Mouse (Mus musculus) myocyte (in vitro differentiated cells): Measurements from ENCODE around the gene Fam129a. TPM values are rescaled to one million over a fixed set of nuclear protein-coding genes. Genes with fewer than 3 reads are reported as not detected.
A peak's percentile ranks its signal among the peaks of the same experiment; 100 is the strongest.
"Not testable (repeated sequence)": the region's sequence is repeated elsewhere in the genome, so short reads cannot be mapped to it uniquely, and the experiment has no call there.

Source experiments
- H3K27me3 ChIP-seq: one replicate; pipeline ENCODE4 v1.6.1; 2011; ENCODE audit not compliant: control insufficient read depth, insufficient read depth, insufficient read length
- H3K36me3 ChIP-seq: one replicate; pipeline ENCODE4 v1.6.1; 2011; ENCODE audit not compliant: control insufficient read depth, insufficient read depth
- H3K4me2 ChIP-seq: one replicate; pipeline ENCODE4 v1.6.1; 2011; ENCODE audit warnings: low read depth, control low read depth
- H3K4me3 ChIP-seq: one replicate; pipeline ENCODE4 v1.5.1; 2011; ENCODE audit warnings: mild to moderate bottlenecking, control low read depth, moderate library complexity
- H3K79me2 ChIP-seq: one replicate; pipeline ENCODE4 v1.6.1; 2011; ENCODE audit not compliant: control insufficient read depth, insufficient read depth
- H3ac ChIP-seq: one replicate; pipeline ENCODE4 v1.6.1; 2011; ENCODE audit not compliant: control insufficient read depth, insufficient read length
- CEBPB ChIP-seq: IDR thresholded peaks from 2 replicates; pipeline ENCODE4 v1.6.1; 2011; ENCODE audit warnings: mild to moderate bottlenecking, moderate library complexity; ENCODE audit not compliant: poor library complexity, insufficient read depth, severe bottlenecking
- E2F4 ChIP-seq: IDR thresholded peaks from one replicate; pipeline ENCODE4 v1.6.1; 2011; ENCODE audit warnings: mild to moderate bottlenecking, control low read depth, moderate library complexity; ENCODE audit not compliant: insufficient read depth
- MAX ChIP-seq: IDR thresholded peaks from one replicate; pipeline ENCODE4 v1.6.1; 2011; ENCODE audit warnings: low read depth, mild to moderate bottlenecking, control low read depth
- MYOD1 ChIP-seq, 3 experiments: IDR thresholded peaks; one replicate each; pipeline ENCODE4 v1.6.1; 2011; ENCODE audit warnings: control low read depth in 2 of 3, low read depth in 2 of 3, mild to moderate bottlenecking in 2 of 3, moderate library complexity in 1 of 3; ENCODE audit not compliant: insufficient read length in 2 of 3, control insufficient read depth in 1 of 3
- MYOG ChIP-seq, 3 experiments: IDR thresholded peaks; one replicate each; pipeline ENCODE4 v1.6.1; 2011; ENCODE audit warnings: control low read depth in 2 of 3, low read depth in 2 of 3, mild to moderate bottlenecking in 2 of 3; ENCODE audit not compliant: insufficient read length in 2 of 3, control insufficient read depth in 1 of 3, insufficient read depth in 1 of 3
- POLR2A ChIP-seq: IDR thresholded peaks from one replicate; pipeline ENCODE4 v1.6.1; 2011; ENCODE audit warnings: low read depth, mild to moderate bottlenecking, control low read depth, moderate library complexity; ENCODE audit not compliant: insufficient read length
- POLR2AphosphoS2 ChIP-seq: IDR thresholded peaks from one replicate; pipeline ENCODE4 v1.6.1; 2011; ENCODE audit warnings: low read depth, control low read depth; ENCODE audit not compliant: insufficient read length
- REST ChIP-seq: IDR thresholded peaks from one replicate; pipeline ENCODE4 v1.6.1; 2011; ENCODE audit warnings: mild to moderate bottlenecking, control low read depth, moderate library complexity; ENCODE audit not compliant: insufficient read depth, insufficient read length
- SRF ChIP-seq: IDR thresholded peaks from one replicate; pipeline ENCODE4 v1.6.1; 2011; ENCODE audit warnings: low read depth; ENCODE audit not compliant: control insufficient read depth, insufficient read length
- TCF12 ChIP-seq: IDR thresholded peaks from one replicate; pipeline ENCODE4 v1.6.1; 2011; ENCODE audit warnings: mild to moderate bottlenecking, control low read depth; ENCODE audit not compliant: poor library complexity, insufficient read depth, severe bottlenecking
- TCF3 ChIP-seq: IDR thresholded peaks from one replicate; pipeline ENCODE4 v1.6.1; 2011; ENCODE audit warnings: low read depth, control low read depth; ENCODE audit not compliant: insufficient read length
- USF1 ChIP-seq: IDR thresholded peaks from one replicate; pipeline ENCODE4 v1.6.1; 2011; ENCODE audit warnings: low read depth, mild to moderate bottlenecking, control low read depth, moderate library complexity
- polyA plus RNA-seq: library from polyadenylated mRNA; unstranded; fragments of >200 nt; fragmentation: generic; extraction: Trizol; gene quantifications from one replicate; pipeline ENCODE4 v1.2.1, GENCODE M21; 2012; ENCODE audit warnings: missing spikeins

Gene Fam129a
- polyA plus RNA-seq, 1 experiment, result 2.7 TPM

- H3K36me3 ChIP-seq, result no peaks in the 10 kb centered on the region
- H3K27me3 ChIP-seq, result no peaks in the 10 kb centered on the region
- H3K4me3 ChIP-seq, result no peak overlapping the region
- H3K79me2 ChIP-seq, result no peaks in the 10 kb centered on the region
- TF ChIP-seq SRF (no peak), POLR2A (no peak), CEBPB (no peak), USF1 (no peak), E2F4 (no peak), TCF3 (no peak), REST (no peak), POLR2AphosphoS2 (no peak), MAX (no peak)
- no peak overlapping the region for H3ac ChIP-seq
- H3K4me2 ChIP-seq, result no peak overlapping the region
These were observed 26.8 kb downstream of the Fam129a start for GRCm38 (mm10) chr1:151597677-151598297.

- TF ChIP-seq MYOD1 (IDR thresholded peaks at IDR 0.05; ENCODE audit: control insufficient read depth in 1 of 3, insufficient read length in 2 of 3, low read depth in 2 of 3) (no peak), SRF (no peak), TCF12 (no peak)
- Histone ChIP-seq H3K36me3 (no peaks in the 10 kb centered on the region), H3ac (no peak overlapping the region), H3K27me3 (no peaks in the 10 kb centered on the region), H3K4me2 (no peak overlapping the region), H3K4me3 (no peak overlapping the region), H3K79me2 (no peaks in the 10 kb centered on the region)
These were observed 27.9 kb downstream of the Fam129a start for GRCm38 (mm10) chr1:151598876-151599275.

GRCm38 (mm10) chr1:151604328-151604727, 33.3 kb downstream of the Fam129a start:
- no peak overlapping the region for H3ac ChIP-seq
- TF ChIP-seq SRF (no peak), POLR2AphosphoS2 (no peak), MAX (no peak), CEBPB (no peak), MYOD1 (IDR thresholded peaks at IDR 0.05; ENCODE audit: control insufficient read depth in 1 of 3, insufficient read length in 2 of 3, low read depth in 2 of 3) (no peak), REST (no peak), TCF12 (no peak), POLR2A (no peak), USF1 (no peak), MYOG (IDR thresholded peaks at IDR 0.05; ENCODE audit: control insufficient read depth in 1 of 3, insufficient read depth in 1 of 3, insufficient read length in 2 of 3, low read depth in 2 of 3) (no peak), E2F4 (no peak), TCF3 (no peak)
- H3K36me3 ChIP-seq, result no peaks in the 10 kb centered on the region
- H3K4me3 ChIP-seq, result no peak overlapping the region
- H3K27me3 ChIP-seq, result no peaks in the 10 kb centered on the region
- H3K4me2 ChIP-seq, result no peak overlapping the region
- H3K79me2 ChIP-seq, result no peaks in the 10 kb centered on the region

GRCm38 (mm10) chr1:151607957-151608356, 37.0 kb downstream of the Fam129a start:
- H3K27me3 ChIP-seq, result not testable (repeated sequence)

GRCm38 (mm10) chr1:151610621-151611020, 39.6 kb downstream of the Fam129a start:
- no peak overlapping the region for H3K4me3 ChIP-seq
- no peak overlapping the region for H3ac ChIP-seq
- no peaks in the 10 kb centered on the region for H3K79me2 ChIP-seq
- no peak for TF ChIP-seq TCF3
- no peak for TF ChIP-seq POLR2AphosphoS2
- no peak for TF ChIP-seq MYOG (IDR thresholded peaks at IDR 0.05; ENCODE audit: control insufficient read depth in 1 of 3, insufficient read depth in 1 of 3, insufficient read length in 2 of 3, low read depth in 2 of 3)
- TF ChIP-seq CEBPB, result no peak
- no peak for TF ChIP-seq REST
- no peak for TF ChIP-seq SRF
- no peak for TF ChIP-seq POLR2A
- no peak for TF ChIP-seq MYOD1 (IDR thresholded peaks at IDR 0.05; ENCODE audit: control insufficient read depth in 1 of 3, insufficient read length in 2 of 3, low read depth in 2 of 3)
- no peak for TF ChIP-seq E2F4
- no peak for TF ChIP-seq USF1
- TF ChIP-seq MAX, result no peak
- no peak for TF ChIP-seq TCF12
- no peaks in the 10 kb centered on the region for H3K36me3 ChIP-seq
- H3K27me3 ChIP-seq, result no peaks in the 10 kb centered on the region
- no peak overlapping the region for H3K4me2 ChIP-seq

More at GRCm38 (mm10) chr1:151607957-151608356, 37.0 kb downstream of the Fam129a start:
- peak overlapping the region; percentile 26 for H3K4me2 ChIP-seq
- H3K36me3 ChIP-seq, H3K4me3 ChIP-seq, H3ac ChIP-seq, H3K79me2 ChIP-seq: not testable (repeated sequence)
